Mouse (Mus musculus) stomach, postnatal 0 days (tissue): Measurements from ENCODE around the gene Cav3.

Source experiments
- CTCF ChIP-seq: IDR thresholded peaks from 2 replicates; pipeline ENCODE4 v1.5.1; 2016; ENCODE audit warnings: antibody characterized with exemption, low read depth, mild to moderate bottlenecking, moderate library complexity
- EP300 ChIP-seq: optimal IDR thresholded peaks from 2 replicates; pipeline ENCODE3; 2016; ENCODE audit warnings: antibody characterized with exemption

GRCm38 (mm10) chr6:112426018-112426732 lies 33.1 kb upstream of the Cav3 start:
- TF ChIP-seq CTCF: no peak
- no peak for TF ChIP-seq EP300
